Mouse (Mus musculus): ENCODE measurements around the gene Tarbp2.
A peak's percentile ranks its signal among the peaks of the same experiment; 100 is the strongest.

The Tarbp2 gene

DNA sequence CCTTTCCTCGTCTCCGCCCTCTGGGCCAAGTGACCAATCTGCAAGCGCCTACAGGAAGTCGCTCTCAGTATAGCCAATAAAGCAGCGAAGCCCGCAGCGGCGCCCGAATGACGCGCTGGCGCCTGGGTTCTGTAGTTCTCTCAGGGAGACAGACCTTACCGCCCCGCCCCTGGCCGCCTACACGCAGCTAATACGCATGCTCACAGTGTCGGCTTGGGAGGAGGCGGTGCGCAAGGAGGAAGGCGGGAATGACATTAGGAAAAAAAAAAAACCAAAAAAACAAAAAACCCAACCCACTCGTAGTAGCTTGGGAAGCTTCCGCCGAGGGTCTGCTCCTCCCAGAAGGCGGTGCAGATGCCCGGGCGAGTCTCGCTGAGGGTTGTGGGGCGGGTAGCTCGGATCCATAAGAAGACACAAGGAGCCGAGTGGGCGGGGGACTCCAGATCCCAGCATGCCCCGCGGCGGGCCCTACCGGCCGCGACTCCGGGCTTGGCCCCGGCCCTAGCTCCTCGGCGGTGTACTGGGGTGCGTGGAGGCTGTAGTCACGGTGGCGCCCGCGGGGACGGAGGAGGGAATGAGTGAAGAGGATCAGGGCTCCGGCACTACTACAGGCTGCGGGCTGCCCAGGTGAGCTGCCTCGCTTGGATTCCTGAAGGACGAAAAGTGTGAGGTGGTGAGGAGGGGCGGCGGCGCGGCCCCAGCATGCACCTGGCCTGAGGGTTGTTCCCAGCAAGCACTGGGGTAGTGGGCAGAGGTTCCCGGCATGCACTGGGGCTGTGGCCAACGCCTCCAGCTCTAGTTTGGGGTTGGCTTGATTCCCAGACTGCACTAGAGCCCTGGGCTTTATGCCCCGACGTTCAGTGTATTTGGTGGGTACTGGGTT lies at the start of gene Tarbp2:
Gene Tarbp2 (plus strand): TSS at position 217 of the 883 bp plus-strand sequence.
- DNase-seq (ENCODE audit: low read depth, low spot score) = peak; percentile 97

DNA sequence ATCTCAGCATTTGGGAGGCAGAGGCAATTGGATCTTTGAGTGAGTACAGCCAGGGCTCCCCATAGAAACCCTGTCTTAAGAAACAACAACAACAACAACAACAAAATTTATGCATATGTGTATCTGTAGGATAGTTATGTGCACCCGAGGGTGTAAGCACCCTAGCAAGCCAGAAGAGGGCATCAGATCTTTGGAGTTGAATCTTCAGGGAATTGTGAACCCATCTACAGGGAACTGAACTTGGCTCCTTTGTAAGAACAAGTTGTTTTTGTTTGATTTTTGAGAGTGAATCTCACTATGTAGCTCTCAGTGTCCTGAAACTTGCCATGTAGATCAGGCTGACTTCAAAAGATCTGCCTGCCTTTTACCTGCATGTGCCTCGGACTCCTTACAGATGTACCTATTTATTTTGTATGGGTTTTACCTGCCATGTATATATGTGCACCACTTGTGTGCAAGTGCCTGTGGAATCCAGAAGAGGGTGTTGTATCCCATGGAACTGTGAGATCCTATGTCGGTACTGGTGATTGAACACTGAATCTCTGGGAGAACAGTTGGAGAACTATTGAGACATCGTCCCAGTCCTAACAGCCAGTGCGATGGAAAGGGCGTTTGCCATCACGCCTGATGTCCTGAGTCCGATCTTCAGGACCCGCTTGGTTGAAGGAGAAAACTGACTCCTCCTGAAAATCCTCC lies 49.2 kb upstream of the Tarbp2 start:
- DNase-seq (ENCODE audit: low read depth, low spot score) = no peak

DNA sequence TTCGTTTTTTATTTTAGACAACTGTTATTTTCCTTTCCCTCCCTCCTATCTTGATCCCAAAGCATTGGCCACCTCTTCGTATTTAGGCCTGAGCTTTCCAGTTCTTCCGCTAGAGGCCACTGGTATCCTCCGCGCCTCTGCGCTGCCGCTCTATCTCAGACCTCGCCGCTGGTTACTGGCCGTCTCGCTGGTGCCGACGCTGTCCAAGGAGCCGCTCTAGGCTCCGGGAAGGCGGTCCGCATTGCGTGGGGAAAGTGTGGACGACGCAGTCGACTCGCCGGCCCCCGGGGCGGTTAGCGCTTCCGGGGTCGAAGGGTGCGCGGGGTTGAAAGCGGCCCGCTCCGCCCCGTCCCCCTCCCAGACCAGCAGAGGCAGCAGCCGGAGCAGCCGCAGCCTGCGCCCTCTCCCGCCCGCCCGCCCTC lies 47.8 kb upstream of the Tarbp2 start, which contains the start of gene Pcbp2:
Gene Pcbp2 (plus strand): TSS at position 357 of the 422 bp plus-strand sequence.
- DNase-seq (ENCODE audit: low read depth, low spot score) = peak; percentile 95

DNA sequence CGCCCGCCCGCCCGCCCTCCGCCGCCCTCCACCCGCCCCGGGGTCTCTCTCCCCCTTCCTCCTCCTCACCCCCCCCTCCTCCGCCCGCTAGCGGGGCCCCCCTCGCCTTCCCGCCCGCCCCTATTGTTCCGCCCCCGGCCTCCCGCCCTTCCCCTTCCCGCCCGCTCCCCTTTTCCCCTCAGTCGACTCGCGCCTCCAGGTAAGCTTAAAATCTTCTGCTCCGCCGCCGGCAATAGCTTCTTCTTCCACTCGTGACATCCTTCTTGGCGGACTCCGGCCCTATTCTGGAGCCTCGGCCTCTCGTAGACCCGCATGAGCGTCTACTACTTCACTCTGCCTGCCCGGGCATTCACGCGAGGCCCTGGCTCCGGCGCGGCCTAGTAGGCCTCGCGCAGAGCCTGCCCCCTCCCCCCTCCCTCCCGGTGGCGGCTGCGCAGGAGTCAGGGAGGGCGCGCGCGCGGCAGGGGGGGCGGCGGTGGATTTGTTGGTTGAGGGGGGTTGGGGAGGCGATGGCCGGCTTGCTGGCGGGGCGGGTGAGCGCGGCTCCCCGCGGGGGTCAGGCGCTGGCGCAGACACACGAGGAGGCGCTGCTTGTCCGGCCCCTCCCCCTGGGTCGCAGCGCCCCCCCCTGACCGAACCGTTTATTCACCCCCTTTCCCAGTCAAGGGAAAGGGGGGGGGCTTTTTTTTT lies 47.2 kb upstream of the Tarbp2 start:
- DNase-seq (ENCODE audit: low read depth, low spot score) = peak; percentile 86

DNA sequence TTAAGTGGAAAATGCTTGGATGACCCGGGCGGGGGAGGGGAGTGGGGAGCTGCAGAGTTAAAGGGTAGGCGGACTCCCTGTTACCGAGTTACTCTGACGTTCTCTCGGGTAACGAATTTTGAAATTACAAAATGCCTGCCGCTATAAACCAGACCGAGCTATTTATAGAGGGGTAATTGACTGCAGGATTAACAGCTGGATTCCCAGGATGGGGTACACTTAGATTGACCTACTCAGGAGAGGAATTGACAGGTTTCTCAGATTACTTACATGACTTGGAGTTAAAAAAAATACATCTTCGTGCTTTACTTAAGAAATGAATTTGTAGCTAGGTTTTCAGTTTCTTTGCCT lies 46.7 kb upstream of the Tarbp2 start:
- DNase-seq (ENCODE audit: low read depth, low spot score) = peak; percentile 61

DNA sequence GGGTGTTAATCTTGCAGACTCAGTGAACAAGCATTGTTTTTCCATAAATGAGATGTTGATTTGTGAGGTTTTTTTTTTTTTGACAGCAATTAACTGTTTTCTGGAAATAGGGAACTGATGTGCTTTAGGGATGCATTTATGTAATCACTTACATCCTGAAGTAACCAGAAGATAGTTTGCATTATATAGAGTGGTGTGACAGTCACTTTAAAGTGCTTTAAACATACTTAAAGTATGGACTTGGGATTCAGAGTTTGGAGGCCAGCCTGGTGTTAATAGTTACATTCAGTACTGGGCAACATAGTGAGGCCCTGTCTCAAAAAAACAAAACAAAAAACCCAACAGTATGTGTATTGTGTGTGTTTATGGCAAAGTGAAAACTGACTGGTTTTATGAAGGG lies 46.3 kb upstream of the Tarbp2 start:
- DNase-seq (ENCODE audit: low read depth, low spot score) = no peak

DNA sequence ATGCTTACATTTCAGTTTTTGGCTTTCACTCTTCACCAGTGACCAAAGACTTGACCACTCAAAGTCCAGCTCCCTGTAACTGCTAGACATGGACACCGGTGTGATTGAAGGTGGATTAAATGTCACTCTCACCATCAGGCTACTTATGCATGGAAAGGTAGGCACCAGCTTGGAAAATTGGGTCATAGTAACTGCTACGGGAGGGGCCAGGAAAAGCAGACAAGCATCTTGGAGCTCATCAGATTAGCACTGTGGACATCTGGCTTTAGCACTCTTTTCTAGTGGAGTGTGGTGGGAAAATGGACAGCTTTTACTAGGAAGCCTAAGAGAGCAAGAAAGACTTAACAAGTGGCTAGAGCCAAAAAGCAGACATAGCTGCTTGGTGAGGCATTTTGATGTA lies 44.7 kb upstream of the Tarbp2 start:
- peak; percentile 72 for DNase-seq (ENCODE audit: low read depth, low spot score)

DNA sequence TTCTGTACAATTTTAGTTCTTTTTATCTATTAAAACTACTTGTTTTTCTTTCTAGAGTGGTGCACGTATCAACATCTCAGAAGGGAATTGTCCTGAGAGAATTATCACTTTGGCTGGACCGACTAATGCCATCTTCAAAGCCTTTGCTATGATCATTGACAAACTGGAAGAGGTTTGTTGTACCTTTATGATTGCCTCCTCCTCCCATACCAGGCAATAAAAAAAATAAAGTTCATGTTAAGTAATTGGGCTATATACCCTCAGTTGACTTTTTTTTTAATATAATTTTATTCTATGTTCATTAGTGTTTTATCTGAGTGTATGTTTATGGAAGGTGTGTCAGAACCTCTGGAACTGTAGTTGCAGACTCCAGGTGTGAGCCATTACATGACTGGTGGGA lies 43.5 kb upstream of the Tarbp2 start:
- DNase-seq (ENCODE audit: low read depth, low spot score) = no peak

DNA sequence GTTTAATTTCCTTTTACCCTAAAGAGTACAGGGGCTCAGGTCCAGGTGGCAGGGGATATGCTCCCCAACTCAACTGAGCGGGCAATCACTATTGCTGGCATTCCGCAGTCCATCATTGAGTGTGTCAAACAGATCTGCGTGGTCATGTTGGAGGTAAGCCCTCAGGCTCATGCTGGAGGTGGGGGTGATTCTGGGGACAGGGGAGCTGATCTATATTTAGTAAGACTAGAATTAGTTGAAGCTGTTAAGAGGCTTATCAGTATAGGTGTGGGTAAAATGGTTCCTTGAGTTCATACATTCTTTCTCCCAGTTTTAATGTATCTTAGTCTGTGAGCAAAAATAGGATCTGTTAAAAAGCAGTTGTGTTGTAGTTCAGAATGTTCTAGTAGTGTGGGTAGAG lies 34.9 kb upstream of the Tarbp2 start:
- DNase-seq (ENCODE audit: low read depth, low spot score) = peak; percentile 71

DNA sequence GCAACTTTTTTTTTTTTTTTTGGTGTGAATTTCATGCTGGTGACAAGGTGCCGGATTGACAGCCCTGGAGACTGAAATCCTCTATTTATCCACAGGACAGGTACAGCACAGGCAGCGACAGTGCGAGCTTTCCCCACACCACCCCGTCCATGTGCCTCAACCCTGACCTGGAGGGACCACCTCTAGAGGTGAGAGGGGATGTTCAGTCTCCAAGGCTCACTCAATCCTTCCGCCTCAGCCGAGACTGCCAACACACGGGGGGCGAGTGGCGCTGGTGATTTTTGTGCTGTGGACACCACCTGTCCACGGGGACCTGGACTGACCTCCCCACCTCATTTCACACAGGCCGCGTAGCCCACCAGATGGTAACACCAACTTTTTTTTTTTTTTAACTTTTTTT lies 32.1 kb upstream of the Tarbp2 start:
- no peak for DNase-seq (ENCODE audit: low read depth, low spot score)

DNA sequence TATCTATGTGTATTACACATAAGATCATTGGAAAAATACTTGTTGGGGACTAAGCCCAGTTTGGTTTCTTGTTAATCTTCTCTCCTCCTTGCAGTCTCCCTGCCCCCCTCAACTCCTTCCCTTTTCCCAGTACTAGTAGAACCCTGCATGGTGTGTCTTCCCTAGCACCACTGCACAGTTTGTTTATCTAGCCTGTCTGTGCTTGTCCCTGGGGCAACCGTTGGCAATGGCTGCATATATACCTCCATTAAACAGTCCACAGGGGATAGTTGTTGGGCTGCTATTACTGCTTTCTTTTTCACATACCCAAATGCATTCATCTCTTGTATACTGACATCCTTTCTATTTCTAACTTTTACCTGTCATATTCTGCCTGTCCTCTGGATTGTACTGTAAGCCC lies 30.3 kb upstream of the Tarbp2 start:
- DNase-seq (ENCODE audit: low read depth, low spot score) = no peak

DNA sequence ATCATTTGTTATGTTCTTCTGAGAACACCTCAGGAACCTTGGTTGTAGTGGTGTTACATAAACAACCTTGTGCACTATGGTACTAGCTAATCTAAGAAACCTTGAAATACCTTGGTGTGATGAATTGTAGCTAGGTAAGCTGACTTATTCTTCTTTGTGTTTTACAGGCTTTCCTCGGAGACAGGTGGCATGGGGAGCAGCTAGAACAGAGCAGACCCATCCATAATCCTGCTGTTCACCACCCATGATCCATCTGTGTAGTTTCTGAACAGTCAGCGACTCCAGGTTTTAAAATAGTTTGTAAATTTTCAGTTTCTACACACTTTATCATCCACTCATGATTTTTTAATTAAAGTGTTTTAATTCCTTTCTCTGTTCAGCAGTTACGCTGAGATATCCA lies 19.7 kb upstream of the Tarbp2 start:
- no peak for DNase-seq (ENCODE audit: low read depth, low spot score)

DNA sequence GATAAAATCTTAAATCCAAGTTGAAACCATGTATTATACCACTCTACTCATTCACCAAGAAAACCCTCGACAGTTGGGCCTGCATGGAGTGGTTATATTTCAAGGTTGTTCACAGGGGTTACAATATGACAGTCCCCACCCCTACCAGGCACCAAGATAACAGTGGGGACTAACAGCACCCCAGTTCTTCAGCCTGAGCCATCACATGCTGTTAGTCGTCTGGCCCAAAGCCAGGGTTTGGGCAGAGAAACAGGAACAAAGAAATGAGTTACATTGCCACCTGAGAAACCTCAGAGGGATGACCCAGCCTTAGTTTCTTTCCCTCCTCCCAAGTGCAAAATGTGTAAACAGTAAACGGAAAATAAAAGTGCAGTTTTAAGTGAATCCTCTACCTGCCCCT lies 18.6 kb upstream of the Tarbp2 start:
- DNase-seq (ENCODE audit: low read depth, low spot score) = no peak

DNA sequence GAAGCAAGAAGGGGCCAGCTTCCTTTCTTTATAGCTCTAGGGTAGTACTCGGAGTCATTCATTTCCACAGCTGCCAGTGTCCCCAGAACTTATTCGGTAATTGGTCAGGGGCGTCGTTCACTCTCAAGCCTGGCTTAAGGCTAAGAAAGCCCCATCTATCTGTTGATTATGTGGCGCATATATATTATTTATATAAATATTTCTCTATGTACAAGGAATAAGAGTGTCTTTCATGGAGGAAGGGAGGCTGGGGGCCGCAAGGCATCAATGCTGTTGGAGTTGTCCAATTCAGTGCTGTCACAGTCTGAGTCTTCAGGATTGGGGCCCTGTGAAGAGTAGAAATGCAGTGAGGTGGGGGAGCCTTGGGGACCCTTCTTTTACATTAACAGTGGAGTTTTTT lies 18.1 kb upstream of the Tarbp2 start:
- DNase-seq (ENCODE audit: low read depth, low spot score) = no peak

DNA sequence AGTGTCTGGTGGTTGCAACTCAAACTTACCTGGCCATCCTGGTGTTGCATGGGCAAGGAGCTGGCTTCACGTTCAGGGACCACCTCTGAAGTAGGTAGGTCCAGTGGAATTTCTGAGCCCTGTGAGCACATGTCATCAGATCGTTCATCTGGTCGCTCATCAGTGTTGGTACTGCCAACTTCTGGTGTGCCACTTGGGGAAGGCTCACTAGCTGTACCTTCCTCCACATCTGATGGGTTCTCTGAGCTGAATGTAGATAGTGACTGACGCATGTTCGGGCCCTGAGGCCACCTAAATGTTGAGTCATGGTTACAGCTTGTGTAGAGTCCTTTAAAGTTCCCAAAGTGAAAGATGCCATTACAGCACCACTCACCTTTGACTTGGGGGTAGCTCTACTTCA lies 17.5 kb upstream of the Tarbp2 start:
- no peak for DNase-seq (ENCODE audit: low read depth, low spot score)

DNA sequence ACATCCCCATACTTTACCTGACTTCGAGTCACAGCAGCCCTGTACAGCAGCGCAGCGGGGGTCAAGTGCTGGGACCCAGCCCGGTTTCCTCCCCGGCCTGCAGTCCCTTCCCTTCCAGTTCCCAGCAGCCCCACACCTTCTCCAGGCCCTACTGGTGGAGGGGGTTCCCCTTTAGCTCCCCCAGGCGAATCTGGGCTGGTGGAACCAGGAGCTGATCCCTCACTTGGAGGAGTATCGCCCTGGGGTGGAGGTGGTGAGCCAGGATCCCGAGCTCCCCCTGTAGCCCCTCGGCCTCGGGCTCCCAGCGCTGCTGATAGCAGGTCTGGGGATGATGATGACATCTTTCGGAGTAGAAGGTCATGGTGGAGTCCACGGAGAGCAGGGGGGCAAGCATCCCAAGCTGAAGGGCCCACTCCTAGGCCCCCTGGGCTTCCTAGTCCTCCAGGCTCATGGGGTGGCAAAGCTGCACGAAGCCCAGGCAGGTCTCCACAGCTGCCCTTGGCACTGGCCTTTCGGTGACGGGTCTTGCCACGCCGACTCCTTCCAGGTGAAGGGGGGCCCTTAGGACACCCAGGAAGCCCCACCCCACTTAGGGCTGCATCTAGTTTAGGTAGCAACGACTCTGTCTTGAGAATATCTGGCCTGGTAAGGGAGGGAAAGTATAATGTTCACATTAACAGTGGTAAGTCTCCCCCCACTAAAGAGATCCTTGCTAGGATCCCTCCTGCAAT lies 16.7 kb upstream of the Tarbp2 start:
- no peak for DNase-seq (ENCODE audit: low read depth, low spot score)

DNA sequence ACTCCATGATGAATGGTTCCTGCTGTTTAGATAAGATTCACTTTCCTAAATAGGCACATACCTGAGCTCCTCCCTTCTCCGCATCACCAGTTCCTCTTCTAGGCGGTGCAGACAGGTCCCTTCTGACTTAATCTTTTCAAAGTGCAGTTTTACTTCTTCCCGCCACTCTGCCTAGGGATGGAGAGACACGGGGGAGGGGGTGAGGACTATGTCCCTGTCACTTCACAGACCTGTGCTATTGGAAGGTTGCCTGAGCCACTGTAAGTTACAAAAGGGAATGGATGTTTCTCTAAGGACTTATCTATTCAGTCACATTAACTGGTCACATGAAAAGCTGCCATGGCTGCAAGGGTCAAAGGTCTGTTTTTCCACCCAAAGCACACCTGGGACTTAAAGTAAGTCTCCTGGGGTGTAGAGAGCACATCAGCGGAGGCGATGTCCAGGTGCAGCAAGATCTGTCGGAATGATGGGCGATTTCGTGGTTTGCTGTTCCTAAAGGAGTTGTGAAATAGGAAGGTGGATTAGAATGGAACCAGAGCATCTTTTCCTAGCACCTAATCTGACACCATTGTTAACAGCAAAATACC lies 15.6 kb upstream of the Tarbp2 start:
- no peak for DNase-seq (ENCODE audit: low read depth, low spot score)

DNA sequence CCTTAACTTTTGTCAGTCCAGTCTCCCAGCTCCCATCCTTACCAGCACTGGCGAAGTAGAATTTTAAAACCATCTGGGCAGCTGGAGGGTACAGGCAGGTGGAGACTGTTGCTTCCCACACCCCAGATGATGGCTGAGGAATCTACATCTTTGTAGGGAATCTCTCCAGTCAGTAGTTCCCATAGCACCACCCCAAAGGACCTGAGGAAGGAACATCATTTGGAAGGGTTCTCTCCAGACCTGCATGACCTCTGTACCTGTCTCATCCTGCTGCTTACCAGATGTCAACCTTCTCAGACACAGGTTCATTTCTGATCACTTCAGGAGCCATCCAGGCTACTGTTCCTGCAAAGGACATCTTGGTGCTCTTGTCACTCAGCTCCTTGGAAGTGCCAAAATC lies 14.5 kb upstream of the Tarbp2 start, which contains the start of gene Gm10337:
Gene Gm10337 (plus strand): TSS at position 276 of the 400 bp plus-strand sequence.
- DNase-seq (ENCODE audit: low read depth, low spot score) = no peak

DNA sequence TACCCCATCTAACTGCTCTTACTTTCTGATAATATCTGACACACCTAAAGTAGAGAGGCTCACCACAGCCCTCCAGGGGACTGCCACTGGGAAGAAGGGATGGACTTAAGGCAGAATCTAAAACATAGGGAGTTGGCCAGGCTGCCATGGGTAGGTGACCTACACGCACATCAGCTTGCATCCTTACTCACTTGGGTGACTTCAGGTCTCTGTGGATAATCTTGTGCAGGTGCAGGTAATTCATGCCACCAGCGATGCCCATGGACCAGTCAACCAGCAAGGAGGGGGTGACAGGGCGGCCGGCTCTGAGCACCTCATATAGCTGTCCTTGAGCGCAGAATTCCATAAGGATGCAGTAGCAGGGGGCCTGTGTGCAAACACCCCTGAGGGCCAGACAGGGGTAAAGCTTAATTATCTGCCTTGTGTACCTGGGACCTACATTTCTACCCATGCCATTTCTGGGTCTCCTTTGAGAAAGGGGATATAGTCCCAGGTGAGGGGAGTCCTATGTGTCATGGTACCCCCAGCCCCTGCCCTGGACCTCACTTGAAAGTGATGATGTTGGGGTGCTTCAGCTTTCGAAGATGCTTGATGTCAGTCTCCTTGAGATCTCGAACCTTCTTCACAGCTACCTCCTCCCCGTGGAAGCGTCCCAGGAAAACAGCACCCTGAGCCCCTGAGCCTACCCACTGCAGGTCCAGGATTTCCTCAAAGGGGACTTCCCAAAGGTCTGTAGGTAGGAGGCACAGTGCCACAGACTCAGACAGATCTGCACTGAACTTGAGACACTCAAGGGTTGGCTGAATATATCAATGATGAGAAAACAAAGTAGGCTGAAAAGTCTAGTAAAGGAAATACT lies 13.8 kb upstream of the Tarbp2 start:
- DNase-seq (ENCODE audit: low read depth, low spot score) = no peak

DNA sequence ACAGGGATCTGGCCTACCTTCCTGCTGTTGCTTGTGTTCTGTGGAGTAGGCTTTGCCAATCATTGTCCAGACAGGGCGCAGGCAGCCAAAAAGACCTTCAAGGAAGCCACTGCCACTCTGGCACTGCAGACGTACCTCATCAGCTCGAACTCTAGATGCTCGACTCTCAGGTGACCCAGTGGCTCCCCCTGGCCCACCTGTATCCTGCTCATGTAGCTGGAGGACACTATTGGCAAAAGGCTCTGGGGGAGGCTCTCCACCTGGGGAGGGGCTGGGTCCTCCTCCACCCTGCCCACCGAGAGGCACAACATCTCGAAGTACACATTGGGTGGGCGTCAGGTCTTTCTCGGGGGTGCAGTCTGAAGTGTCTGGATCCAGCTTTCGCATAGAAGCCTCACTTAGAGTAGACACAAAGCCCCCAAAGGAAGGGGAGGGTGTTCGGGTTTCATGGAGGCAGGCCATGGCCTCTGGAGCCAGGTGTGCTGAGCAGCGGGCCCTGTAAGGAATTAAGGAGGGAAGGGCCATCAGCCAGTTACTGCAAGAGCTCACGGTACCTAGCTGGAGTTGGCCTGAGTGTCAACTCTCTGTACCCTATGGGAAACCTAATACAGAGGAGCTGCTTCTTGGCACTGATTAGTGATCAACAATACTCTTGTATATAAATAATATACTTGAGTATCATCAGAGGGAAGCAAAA lies 12.8 kb upstream of the Tarbp2 start:
- DNase-seq (ENCODE audit: low read depth, low spot score) = no peak

Measured in retina, adult 2 months (tissue).